Mouse (Mus musculus) hindbrain, embryonic 15.5 days (tissue): ENCODE measurements at regions not wholly inside any gene's neighbourhood (a gene's known extent, or its start where the extent isn't known, plus 50 kb on each side); places are given as distances from the start of the nearest gene placed in this dataset.
A peak's percentile ranks its signal among the peaks of the same experiment; 100 is the strongest.
"Not testable (repeated sequence)": the region's sequence is repeated elsewhere in the genome, so short reads cannot be mapped to it uniquely, and the experiment has no call there.

Experiments used
- ATAC-seq: fragments of 200-750 bp; cut with Nextera tagmentation; 2 replicates; pipeline ENCODE4 v1.8.0; 2017; ENCODE audit warnings: low read depth, moderate number of reproducible peaks, moderate TSS enrichment; ENCODE audit not compliant: low FRiP score
- H3K27ac ChIP-seq: fragments of 300-500 bp; sonication (generic); replicated peaks from 2 replicates; pipeline ENCODE4 v1.5.1; 2015; ENCODE audit warnings: mild to moderate bottlenecking, inconsistent platforms
- H3K27me3 ChIP-seq: fragments of 300-500 bp; sonication (generic); 2 replicates; pipeline ENCODE4 v1.6.1; 2015; ENCODE audit warnings: control low read depth, inconsistent platforms
- H3K36me3 ChIP-seq: fragments of 300-500 bp; sonication (generic); 2 replicates; pipeline ENCODE4 v1.6.1; 2015; ENCODE audit warnings: control low read depth, inconsistent platforms
- H3K4me1 ChIP-seq: fragments of 300-500 bp; sonication (generic); replicated peaks from 2 replicates; pipeline ENCODE4 v1.6.1; 2015; ENCODE audit warnings: control low read depth, inconsistent platforms
- H3K4me2 ChIP-seq: fragments of 300-500 bp; sonication (generic); 2 replicates; pipeline ENCODE4 v1.6.1; 2015; ENCODE audit warnings: moderate library complexity, mild to moderate bottlenecking, inconsistent platforms
- H3K4me3 ChIP-seq: fragments of 300-500 bp; sonication (generic); 2 replicates; pipeline ENCODE4 v1.5.1; 2015; ENCODE audit warnings: mild to moderate bottlenecking, inconsistent platforms
- H3K9ac ChIP-seq: fragments of 300-500 bp; sonication (generic); 2 replicates; pipeline ENCODE4 v1.6.1; 2015; ENCODE audit warnings: inconsistent platforms
- H3K9me3 ChIP-seq: fragments of 300-500 bp; sonication (generic); 2 replicates; pipeline ENCODE4 v1.6.1; 2016; ENCODE audit warnings: control low read depth, inconsistent platforms
- WGBS: fragments of 180-500 bp; shearing (Covaris S2); methylation state at CpG from one replicate; pipeline ENCODE4 v1.1.7; 2015; 5-methylcytosine and 5-hydroxymethylcytosine counted together

GRCm38 (mm10) chr12:49084505-49084904 lies 298.0 kb upstream of the Foxg1 start:
- Histone ChIP-seq H3K9ac (no peak overlapping the region), H3K27me3 (no peaks in the 10 kb centered on the region), H3K4me2 (no peak overlapping the region), H3K27ac (no peak overlapping the region), H3K4me3 (no peak overlapping the region), H3K4me1 (no peaks in the 10 kb centered on the region), H3K36me3 (no peaks in the 10 kb centered on the region), H3K9me3 (no peaks in the 10 kb centered on the region)
- no peak for ATAC-seq

GRCm38 (mm10) chr12:49086076-49086475 lies 296.4 kb upstream of the Foxg1 start:
- Histone ChIP-seq H3K36me3 (no peaks in the 10 kb centered on the region), H3K27me3 (no peaks in the 10 kb centered on the region), H3K27ac (no peak overlapping the region), H3K9me3 (no peaks in the 10 kb centered on the region), H3K9ac (no peak overlapping the region), H3K4me2 (no peak overlapping the region), H3K4me3 (no peak overlapping the region), H3K4me1 (no peaks in the 10 kb centered on the region)
- WGBS = 75% methylated on average over 2 of the region's 2 CpGs
- no peak for ATAC-seq

- Histone ChIP-seq H3K4me2 (no peak overlapping the region), H3K36me3 (no peaks in the 10 kb centered on the region), H3K27ac (no peak overlapping the region), H3K27me3 (no peaks in the 10 kb centered on the region), H3K9me3 (no peaks in the 10 kb centered on the region), H3K9ac (no peak overlapping the region), H3K4me1 (no peaks in the 10 kb centered on the region), H3K4me3 (no peak overlapping the region)
- WGBS = 67% methylated on average over 1 of the region's 1 CpGs
- no peak for ATAC-seq
Measured at GRCm38 (mm10) chr12:49090177-49090576, 292.3 kb upstream of the Foxg1 start.

GRCm38 (mm10) chr12:49105931-49106330 lies 276.5 kb upstream of the Foxg1 start:
- Histone ChIP-seq H3K4me2 (no peak overlapping the region), H3K9me3 (no peaks in the 10 kb centered on the region), H3K36me3 (no peaks in the 10 kb centered on the region), H3K9ac (0 out of 2 replicates have a peak overlapping the region, but pooled peaks have one; percentile 10), H3K4me3 (no peak overlapping the region), H3K27me3 (no peaks in the 10 kb centered on the region), H3K4me1 (peaks cover 13% of the 10 kb centered on the region; the same call in 1 of the 2 replicates), H3K27ac (peak overlapping the region; percentile 82)
- no peak for ATAC-seq
- 44% methylated on average over 4 of the region's 4 CpGs for WGBS

- H3K4me3 ChIP-seq = no peak overlapping the region
- no peaks in the 10 kb centered on the region for H3K9me3 ChIP-seq
- no peaks in the 10 kb centered on the region for H3K27me3 ChIP-seq
- peak overlapping the region; percentile 5 for H3K27ac ChIP-seq
- ATAC-seq = peak; percentile 63
- no peak overlapping the region for H3K4me2 ChIP-seq
- peaks cover 13% of the 10 kb centered on the region; the same call in 1 of the 2 replicates for H3K4me1 ChIP-seq
- no peak overlapping the region for H3K9ac ChIP-seq
- no peaks in the 10 kb centered on the region for H3K36me3 ChIP-seq
- WGBS = 49% methylated on average over 7 of the region's 7 CpGs
Measured at GRCm38 (mm10) chr12:49106399-49107382, 275.8 kb upstream of the Foxg1 start.

- ATAC-seq = no peak
- H3K9me3 ChIP-seq = no peaks in the 10 kb centered on the region
- no peak overlapping the region for H3K4me3 ChIP-seq
- no peaks in the 10 kb centered on the region for H3K36me3 ChIP-seq
- H3K4me2 ChIP-seq = no peak overlapping the region
- peaks cover 13% of the 10 kb centered on the region; the same call in 1 of the 2 replicates for H3K4me1 ChIP-seq
- no peaks in the 10 kb centered on the region for H3K27me3 ChIP-seq
- H3K27ac ChIP-seq = 0 out of 2 replicates have a peak overlapping the region, but pooled peaks have one; percentile 34
- 70% methylated on average over 10 of the region's 10 CpGs for WGBS
- H3K9ac ChIP-seq = no peak overlapping the region
Measured at GRCm38 (mm10) chr12:49107415-49108148, 274.9 kb upstream of the Foxg1 start.

GRCm38 (mm10) chr12:49131093-49131492 lies 251.4 kb upstream of the Foxg1 start:
- H3K9ac ChIP-seq = not testable (repeated sequence)

GRCm38 (mm10) chr12:49170097-49170496 lies 212.4 kb upstream of the Foxg1 start:
- Histone ChIP-seq H3K4me3 (no peak overlapping the region), H3K9ac (no peak overlapping the region), H3K36me3 (no peaks in the 10 kb centered on the region), H3K4me1 (no peaks in the 10 kb centered on the region), H3K9me3 (no peaks in the 10 kb centered on the region), H3K27me3 (no peaks in the 10 kb centered on the region), H3K27ac (no peak overlapping the region), H3K4me2 (no peak overlapping the region)
- 50% methylated on average over 5 of the region's 5 CpGs for WGBS
- ATAC-seq = no peak; the same call in 1 of the 2 replicates

More at GRCm38 (mm10) chr12:49131093-49131492, 251.4 kb upstream of the Foxg1 start:
- H3K4me3 ChIP-seq, H3K36me3 ChIP-seq, H3K27ac ChIP-seq, H3K4me1 ChIP-seq, ATAC-seq, H3K9me3 ChIP-seq, H3K4me2 ChIP-seq, H3K27me3 ChIP-seq: not testable (repeated sequence)
- WGBS = 94% methylated on average over 4 of the region's 7 CpGs

GRCm38 (mm10) chr12:49171014-49171677 lies 211.3 kb upstream of the Foxg1 start:
- 76% methylated on average over 1 of the region's 1 CpGs for WGBS
- H3K9me3 ChIP-seq = no peaks in the 10 kb centered on the region
- H3K27me3 ChIP-seq = no peaks in the 10 kb centered on the region
- no peaks in the 10 kb centered on the region for H3K36me3 ChIP-seq
- no peak overlapping the region for H3K4me3 ChIP-seq
- H3K27ac ChIP-seq = no peak overlapping the region
- H3K4me1 ChIP-seq = no peaks in the 10 kb centered on the region
- 0 out of 2 replicates have a peak, but pooled peaks have one; percentile 19 for ATAC-seq
- H3K4me2 ChIP-seq = no peak overlapping the region
- H3K9ac ChIP-seq = no peak overlapping the region

- Histone ChIP-seq H3K9ac (no peak overlapping the region), H3K4me1 (no peaks in the 10 kb centered on the region), H3K4me3 (no peak overlapping the region), H3K36me3 (no peaks in the 10 kb centered on the region), H3K9me3 (no peaks in the 10 kb centered on the region), H3K4me2 (no peak overlapping the region), H3K27ac (no peak overlapping the region), H3K27me3 (no peaks in the 10 kb centered on the region)
- 31% methylated on average over 2 of the region's 2 CpGs for WGBS
- ATAC-seq = no peak
Measured at GRCm38 (mm10) chr12:49191348-49191747, 191.1 kb upstream of the Foxg1 start.

- Histone ChIP-seq H3K9ac (no peak overlapping the region), H3K4me1 (no peaks in the 10 kb centered on the region), H3K4me3 (no peak overlapping the region), H3K27ac (no peak overlapping the region), H3K27me3 (no peaks in the 10 kb centered on the region), H3K4me2 (no peak overlapping the region), H3K9me3 (no peaks in the 10 kb centered on the region), H3K36me3 (no peaks in the 10 kb centered on the region)
- no peak for ATAC-seq
- 78% methylated on average over 5 of the region's 5 CpGs for WGBS
Measured at GRCm38 (mm10) chr12:49233524-49234306, 148.7 kb upstream of the Foxg1 start.
